Mouse (Mus musculus) cerebellum, adult 11 months (tissue): ENCODE measurements around the gene Csrnp2.
"Not testable (repeated sequence)": the region's sequence is repeated elsewhere in the genome, so short reads cannot be mapped to it uniquely, and the experiment has no call there.

Experiments used
- DNase-seq: peaks from one replicate; pipeline ENCODE4 v3.0.0; 2022

The Csrnp2 gene

DNA sequence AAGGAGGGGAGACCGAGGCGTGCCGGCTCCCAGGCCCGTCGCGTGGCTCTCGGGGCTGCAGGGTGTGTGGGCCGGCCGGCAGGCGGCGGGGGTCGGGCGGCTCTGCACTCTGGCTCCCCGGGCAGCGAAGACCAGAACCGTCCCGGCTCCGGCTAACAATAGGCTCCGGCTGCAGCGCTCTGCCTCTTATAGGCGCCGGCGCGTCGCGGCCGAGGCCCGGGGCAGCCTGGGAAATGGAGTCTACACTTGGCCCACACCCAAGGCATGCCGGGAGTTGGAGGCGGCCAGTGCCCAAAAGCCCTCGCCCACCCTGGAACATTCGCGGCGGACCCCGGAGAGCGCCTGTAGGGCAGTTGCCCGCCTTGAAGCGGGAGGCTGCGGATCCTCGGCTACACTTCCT lies at the start of gene Csrnp2:
Gene Csrnp2 (minus strand): TSS at position 387 of the 400 bp plus-strand sequence.
- DNase-seq = peak; percentile 91

DNA sequence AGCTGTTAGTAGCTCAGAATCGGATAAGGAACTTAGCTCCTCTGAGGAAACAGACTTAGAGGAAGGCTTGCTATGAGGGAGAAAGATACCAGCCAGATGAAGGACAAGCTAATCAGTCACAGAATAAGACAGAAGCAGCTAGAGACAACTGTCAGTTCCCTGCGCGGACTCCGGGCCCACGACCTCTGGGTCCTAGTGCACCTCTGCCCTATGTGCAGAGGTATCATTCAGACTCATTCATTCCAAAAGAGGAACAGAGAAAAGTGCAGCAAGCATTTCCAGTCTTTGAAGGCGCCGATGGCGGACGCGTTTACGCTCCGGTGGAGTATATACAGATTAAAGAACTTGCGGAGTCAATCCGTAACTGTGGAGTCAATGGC lies 48.4 kb upstream of the Csrnp2 start:
- DNase-seq = not testable (repeated sequence)

DNA sequence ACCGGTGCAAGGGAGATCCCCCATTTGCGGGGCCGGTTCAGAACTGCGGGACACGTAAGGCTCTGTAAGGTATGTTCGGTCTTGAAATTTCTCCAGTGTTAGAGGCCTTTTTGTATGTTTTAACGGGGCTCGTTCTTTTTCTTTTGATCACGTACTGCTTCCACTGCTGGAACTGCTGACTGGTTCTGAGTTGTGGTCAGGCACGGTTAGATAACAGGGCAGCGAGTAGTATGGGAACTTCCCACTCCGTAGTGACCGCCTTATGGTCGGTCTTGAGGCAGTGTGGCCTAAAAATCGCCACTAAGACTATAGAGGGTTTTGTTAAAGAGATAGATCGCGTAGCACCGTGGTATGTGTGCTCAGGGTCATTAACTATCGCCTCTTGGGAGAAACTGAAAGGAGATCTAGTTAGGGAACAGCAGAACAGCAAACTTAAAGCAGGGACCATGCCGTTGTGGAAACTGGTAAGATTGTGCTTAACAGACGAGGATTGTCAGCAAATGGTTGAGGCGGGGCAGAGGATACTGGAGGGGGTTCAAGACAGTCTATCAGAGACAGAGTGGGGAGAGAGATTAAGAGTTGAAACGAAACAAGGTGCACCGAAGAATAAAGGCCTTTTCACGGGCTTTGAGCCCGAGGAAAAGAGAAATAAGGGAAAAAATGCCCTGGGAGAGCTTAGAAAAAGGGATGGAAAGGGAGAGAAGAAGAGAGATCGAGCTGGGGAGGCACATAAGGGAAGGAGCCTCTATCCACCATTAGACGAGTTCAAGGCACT lies 47.8 kb upstream of the Csrnp2 start:
- not testable (repeated sequence) for DNase-seq

DNA sequence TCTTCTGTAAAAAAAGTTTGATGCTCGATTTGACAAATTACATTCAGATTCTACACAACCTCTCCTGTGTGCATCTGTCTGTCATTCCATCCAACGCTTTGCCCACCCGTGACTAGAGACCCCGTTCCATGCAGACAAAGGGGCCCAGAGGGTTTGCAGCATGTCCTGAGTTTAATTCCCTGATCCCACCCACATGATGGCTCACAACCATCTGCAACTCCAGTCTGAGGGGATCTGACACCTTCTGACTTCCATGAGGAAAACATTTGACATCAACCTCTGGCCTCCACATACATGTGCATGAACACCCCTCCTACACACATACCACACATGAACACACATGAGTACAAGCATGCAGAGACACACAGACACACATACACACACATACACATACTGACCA lies 46.1 kb upstream of the Csrnp2 start:
- no peak for DNase-seq

DNA sequence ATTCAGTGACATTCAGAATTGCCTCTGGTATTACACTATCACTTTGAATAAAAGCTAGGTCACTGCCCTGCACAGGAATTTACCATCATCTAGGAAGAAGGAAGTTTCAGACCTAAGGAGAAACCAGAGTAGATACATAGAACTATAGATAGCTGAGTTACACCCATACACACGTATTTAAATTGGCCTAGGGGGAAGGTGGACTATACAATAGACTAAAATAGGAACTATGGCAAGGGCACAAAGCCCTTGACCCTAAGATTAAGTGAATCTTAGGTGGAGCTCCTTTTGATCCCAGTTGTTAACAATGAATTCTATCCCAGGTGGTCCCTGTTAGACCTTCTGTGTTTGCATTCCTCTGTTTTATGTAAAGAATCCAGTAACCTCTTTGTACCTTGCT lies 45.7 kb upstream of the Csrnp2 start:
- DNase-seq = not testable (repeated sequence)

DNA sequence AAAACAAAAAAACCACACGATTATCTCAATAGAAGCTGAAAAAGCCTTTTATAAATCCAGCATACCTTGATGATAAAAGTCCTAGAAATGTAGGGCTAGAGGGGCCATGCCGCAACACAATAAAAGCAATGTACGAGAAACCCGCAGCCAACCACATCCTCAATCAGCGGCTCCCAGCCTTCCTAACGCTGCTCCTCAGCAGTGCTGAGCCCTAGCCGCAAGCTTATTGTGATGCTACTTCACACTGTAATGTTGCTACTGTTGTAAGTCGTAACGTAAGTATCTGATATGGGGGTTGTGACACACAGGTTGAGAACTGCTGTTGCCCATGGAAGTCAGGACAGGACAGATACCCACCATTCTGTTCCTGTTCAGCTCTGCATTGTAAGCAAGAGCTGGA lies 44.1 kb upstream of the Csrnp2 start:
- DNase-seq = no peak

DNA sequence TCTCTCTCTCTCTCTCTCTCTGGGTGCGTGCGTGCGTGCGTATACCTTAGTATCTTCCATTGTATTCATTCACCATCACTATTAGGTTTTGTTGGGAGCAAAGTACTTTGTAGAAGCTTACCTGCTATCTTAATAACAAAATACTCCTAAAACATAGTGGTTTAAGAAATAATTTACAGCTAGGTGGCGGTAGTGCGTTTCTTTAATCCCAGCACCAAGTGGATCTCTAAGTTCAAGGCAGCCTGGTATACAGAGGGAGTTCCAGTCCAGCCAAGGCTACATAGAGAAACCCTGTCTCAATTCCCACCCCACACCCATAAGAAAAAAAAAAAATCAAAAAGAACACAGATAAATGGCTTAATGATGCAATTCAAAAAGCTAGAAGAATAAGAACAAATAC lies 42.6 kb upstream of the Csrnp2 start:
- DNase-seq = no peak

DNA sequence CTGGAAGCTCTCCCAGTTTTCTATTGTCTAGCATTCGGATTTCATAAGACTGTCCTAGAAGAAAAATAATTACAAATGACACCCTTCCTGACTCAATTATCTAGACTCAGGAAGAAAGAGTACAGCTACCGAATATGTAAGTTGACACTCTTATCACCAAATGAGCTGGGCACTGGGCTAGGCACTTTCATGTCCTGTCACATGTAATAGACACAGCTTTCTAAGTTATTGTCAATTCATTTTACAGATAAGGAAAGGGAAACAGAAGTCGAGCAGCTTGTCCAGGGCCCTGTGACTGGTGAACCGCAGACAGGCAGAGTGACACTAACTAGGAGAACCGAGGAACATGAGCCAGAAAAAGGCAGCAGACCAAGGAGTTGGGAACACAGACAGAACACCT lies 32.6 kb upstream of the Csrnp2 start:
- DNase-seq = no peak

DNA sequence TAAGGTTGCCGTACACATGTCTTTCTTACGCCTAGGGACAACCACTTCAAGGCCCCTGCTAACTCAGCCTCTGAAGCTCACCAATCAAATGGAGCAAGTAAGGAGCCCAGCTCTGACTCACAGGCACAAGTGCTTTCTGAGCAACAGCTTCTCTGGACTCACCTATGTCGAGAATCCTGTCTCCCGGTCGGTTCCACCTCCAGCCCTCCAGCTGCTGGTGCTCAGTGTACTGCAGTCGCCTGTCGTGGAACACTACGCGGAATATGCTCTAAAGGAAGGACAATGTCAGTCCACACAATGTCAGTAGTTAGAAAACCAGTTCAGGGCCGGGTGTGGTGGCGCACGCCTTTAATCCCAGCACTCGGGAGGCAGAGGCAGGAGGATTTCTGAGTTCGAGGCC lies 30.1 kb upstream of the Csrnp2 start:
- DNase-seq = no peak

DNA sequence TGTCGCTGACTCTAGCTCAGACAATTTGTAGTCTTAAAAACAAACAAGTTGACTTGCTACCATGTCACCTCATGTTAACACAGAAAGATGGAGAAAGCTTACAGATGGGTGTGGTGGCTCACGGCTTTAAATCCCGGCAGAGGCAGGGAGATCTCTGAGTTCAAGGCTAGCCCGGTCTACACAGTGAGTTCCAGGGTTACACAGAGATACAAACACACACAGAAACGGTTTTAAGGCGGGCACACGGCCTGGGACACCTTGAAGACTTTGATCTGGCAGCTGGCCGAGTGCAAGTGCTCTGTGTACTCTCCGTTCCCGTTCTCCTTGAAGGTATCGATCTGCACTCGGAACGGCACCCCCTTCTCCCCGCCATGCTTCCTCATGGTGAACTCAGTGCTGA lies 25.0 kb upstream of the Csrnp2 start:
- DNase-seq = no peak

DNA sequence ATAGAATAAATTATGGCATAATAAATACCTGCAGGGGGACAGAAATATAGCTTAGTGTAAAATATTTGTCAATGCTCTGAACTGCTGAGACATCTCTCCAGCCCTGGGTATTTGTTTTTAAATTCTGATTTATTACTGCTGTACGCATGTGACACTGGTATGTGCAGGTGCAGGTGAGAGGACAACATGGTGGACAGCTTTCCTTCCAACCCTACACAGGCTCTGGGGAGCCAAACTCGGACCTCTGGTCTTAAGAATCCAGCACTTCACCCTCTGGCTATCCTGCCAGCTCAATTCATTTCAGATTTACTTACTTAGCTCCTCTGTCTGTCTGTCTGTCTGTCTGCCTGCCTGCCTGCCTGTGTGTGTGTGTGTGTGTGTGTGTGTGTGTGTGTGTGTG lies 19.8 kb upstream of the Csrnp2 start:
- no peak for DNase-seq

DNA sequence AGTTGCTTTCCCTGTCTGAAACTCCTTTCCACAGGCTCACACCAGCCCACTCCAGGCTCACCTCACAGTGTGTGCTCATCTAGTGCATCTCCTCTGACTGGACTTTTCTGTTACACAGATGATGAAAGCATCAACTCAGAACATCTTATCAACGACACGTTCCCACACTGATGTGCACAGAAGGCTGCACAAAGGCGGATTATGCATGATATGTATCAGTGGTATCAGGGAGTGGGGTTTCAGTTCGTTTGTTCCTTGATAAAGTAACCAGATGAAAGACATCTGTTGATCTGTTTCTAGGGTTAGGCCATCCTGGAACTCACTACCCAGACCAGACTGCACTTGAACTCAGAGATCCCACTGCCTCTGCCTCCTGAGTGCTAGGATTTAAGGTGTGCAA lies 18.1 kb upstream of the Csrnp2 start:
- no peak for DNase-seq

DNA sequence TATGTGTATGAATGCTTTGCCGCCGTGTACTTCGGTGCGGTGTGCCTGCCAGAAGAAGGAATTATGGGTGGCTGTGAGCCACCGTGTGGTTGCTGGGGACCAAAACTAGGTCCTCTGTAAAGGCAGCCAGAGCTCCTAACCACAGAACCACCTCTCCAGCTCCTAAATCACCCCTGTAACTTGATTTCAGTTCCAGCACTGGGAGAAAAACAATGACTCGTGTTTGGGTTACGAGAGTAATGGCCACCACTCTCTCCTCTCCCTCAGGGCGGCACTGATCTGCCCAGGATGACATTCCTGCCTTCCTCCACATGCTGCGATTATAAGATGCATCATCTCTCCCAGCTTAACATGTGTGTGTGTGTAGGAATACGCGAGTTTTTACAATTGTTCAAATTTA lies 14.8 kb upstream of the Csrnp2 start:
- no peak for DNase-seq

DNA sequence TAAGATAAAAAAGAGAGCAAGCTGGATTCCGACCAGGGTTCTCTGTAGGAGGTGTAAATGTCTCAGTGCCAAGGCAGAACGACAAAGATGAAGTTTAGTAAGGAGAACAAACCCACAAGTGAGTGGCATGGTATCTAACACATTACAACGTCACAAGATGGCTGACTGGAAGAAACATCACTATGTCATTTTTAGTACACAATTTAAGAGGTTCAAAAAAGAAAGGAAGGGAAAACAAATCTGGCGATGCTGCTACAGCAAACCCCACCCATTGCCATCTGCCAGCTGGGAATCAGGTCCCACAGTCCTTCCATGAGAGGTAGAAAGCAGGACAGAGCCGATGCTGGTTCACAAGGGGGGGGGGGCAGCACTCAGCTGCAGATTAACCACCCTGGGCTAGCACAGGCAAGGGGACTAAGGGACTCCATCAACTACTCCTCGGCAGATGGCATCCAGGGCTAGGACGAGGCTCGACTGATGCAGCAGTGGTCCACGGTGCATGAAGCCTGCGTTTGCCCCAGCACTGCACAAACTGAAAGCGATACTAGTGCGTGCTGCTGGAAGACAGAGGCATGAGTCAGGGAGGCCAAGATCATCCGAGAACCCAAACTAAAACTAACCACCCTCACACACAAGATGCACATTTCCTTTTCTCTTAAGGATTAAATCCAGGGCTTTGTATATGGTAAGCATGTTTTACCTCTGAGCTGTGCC lies 13.3 kb upstream of the Csrnp2 start:
- no peak for DNase-seq

DNA sequence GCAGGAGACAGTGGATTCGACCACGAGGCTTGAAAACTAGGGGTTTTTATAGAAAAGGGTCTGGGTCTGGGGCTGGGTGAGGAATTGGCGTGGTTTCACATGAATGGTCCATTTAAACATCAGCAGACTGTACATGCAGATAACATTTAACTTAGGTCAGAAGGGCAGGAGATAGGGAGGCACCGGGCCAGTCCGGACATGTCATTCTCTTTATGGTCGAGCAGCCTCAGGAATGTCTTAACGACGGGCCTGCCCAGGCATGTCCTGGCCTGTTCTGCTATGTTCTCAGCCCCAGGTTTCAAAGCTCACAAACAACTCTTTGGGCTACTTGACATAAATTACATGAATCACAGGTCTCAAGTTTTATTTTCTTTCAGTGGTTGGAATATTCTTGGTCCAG lies 4.2 kb upstream of the Csrnp2 start:
- not testable (repeated sequence) for DNase-seq

DNA sequence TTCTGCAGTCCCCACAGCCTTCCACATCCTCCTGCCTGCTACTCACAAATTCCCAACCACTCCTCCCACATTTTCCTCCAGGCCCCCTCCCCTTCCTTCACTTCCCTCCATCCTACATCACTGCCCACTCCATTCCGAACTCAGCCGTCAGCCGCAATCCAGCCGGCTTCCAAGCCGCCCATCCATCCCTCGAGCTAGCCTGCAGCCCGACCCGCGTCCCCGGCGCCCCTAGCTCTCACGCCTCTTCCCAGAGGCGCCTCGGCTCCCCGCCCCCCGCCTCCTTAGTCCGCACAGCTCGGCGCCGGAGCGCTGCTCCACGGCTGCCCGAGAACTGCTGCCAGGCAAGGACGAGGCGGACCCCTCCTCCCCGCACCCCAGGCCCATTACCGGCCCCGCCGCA lies 641 bp downstream of the Csrnp2 start:
- DNase-seq = peak; percentile 29

DNA sequence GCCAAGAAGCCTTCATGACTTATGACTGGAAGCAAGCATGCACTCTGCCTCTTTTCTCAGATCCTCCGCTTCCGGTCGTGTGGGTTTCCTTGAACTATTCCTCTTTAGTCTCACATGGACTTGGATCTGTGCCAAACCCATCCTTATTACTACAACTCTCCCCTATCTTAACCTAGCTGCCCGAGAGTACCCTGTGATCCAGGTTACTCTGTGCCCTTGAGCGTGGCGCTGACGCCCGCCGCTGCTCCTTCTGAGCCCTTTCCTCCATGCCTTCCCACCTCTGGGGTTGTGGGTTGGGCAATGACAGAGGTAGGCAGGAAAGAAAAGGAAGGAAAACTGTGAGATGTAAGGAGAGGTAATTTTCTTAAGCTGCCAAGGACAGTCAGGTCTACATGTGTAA lies 3.3 kb downstream of the Csrnp2 start:
- no peak for DNase-seq

DNA sequence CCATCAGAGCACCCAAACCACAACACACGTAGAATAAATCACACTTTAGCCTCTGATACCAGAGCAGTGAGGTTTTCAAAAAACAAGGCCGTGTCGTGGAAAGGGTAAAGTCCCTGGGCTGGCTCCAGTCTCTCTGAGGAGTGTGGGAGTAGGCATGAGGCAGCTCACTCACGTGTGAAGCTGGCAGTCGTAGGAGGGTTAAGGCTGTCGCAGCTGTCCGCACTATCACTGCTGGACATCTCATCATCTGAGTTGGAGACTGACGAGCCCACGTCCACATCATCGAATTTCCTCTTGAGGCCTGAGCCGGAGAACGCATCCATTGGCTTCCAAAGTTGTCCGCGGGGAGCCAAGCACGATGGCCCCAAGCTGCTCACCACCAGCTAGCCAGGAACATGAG lies 6.0 kb downstream of the Csrnp2 start:
- DNase-seq = no peak

DNA sequence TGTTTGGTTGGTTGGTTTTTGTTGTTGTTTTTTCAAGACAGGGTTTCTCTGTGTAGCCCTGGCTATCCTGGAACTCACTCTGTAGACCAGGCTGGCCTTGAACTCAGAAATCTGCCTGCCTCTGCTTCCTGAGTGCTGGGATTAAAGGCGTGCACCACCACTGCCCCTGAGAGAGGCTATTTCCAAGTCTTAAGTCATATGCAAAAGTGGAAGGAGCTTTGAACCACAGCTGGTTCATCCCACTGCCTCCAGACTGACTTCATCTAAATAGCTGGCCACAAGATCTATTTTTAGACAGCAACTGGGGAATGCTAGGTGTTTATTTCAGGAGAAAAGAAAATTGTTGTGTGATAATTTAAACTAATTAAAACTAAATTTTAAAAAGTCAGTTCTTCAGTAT lies 7.0 kb downstream of the Csrnp2 start:
- DNase-seq = not testable (repeated sequence)

DNA sequence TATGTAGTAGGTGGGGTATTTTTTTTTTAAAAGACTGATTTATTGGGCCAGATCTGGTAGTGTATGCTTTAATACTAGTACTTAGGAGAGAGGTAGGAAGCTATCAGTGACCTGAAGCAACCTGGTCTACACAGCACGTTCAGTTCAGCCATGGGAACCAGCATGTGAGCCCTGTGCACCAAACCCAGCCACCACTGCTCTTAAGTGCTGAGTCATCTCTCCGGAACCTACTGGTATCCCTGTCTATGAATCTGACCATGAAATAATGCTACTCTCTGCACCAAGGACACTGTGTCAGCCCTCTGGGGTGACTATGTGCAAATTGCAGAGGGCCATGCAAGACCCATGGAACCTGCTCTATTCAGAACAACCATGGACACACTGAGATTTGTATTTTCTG lies 8.2 kb downstream of the Csrnp2 start:
- DNase-seq = no peak

DNA sequence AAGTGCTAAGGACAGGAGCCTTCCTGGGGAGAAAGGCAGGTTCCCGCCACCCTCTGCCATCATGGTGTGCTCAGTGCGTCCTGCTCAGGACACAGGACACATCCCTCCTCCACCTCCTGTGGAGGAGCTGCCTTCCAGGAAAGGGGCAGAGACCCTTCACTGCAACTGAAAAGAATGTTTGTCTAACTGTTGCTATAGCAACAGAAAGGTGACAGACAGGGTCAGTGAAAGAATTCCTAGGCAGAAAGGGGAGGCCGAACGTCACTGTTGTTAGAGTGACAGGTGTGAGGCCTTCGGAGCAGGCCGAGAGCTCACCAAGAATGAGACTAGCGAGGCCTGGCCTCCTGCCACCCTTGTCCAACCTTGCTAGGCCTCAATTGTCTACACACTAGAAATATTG lies 8.8 kb downstream of the Csrnp2 start:
- no peak for DNase-seq

DNA sequence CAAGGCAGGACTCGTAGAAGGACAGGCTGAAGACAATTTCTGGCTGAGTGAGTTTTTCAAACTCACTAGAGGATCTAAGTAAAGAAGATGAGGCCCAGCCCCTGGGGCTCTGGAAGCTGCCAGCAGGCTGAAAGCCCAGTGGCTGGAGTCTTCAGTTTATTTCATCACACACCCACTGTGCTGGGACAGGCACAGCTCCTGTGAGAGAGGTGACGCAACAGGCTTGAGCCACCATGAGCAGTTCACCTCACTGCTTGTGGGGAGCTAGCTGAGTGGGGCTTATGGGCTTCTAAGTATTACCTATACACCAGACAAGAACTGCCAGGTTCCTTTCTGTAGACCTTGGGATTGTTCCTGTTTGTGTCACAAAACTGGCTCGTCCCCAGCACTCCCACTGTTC lies 9.7 kb downstream of the Csrnp2 start:
- DNase-seq = no peak

DNA sequence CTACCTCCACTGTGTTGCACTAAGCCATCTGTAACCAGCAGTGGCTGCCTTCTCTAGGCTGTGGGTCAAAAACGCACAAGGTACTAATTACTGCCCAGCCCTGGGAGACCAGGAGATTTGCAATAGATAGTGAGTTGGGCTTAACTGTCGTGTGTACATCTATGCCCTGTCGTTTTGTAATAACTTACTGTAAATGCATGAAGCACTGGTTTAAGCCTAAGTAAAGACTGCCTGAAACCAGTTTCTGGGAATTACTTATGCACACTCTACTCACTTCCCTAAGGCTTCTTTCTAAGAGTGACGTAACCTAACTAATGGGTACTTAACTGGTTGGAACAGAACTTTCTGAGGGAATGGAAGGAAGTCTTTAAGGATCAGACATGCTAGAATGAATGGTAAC lies 16.4 kb downstream of the Csrnp2 start:
- DNase-seq = no peak

DNA sequence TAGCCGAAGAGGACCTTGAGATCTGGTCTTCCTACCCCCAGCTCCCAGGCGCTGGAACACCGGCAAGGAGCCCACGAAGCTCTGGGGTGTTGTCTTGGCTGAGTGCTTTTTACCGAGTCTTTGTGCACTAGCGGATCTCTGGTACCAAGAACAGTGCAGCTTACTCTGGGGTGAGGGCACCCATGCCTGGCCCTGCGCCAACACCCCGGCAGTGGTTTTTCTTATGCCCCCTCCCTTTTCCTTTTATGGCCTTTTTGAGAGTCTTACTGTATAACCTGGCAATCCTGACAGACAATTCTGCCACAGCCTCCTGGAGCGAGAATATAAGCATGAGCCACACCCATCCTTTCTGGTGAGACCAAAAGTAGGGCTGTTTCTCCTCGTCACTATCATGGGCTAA lies 16.9 kb downstream of the Csrnp2 start:
- DNase-seq = no peak
